Mouse (Mus musculus): ENCODE results near the gene Fancm. TPM values are rescaled to one million over a fixed set of nuclear protein-coding genes. Genes with fewer than 3 reads are reported as not detected.

Gene Fancm
- 15.0 to 26.7 TPM (median 20.5 TPM) in 4 replicates for total RNA-seq (2023; ENCODE audit: inconsistent age)

DNA sequence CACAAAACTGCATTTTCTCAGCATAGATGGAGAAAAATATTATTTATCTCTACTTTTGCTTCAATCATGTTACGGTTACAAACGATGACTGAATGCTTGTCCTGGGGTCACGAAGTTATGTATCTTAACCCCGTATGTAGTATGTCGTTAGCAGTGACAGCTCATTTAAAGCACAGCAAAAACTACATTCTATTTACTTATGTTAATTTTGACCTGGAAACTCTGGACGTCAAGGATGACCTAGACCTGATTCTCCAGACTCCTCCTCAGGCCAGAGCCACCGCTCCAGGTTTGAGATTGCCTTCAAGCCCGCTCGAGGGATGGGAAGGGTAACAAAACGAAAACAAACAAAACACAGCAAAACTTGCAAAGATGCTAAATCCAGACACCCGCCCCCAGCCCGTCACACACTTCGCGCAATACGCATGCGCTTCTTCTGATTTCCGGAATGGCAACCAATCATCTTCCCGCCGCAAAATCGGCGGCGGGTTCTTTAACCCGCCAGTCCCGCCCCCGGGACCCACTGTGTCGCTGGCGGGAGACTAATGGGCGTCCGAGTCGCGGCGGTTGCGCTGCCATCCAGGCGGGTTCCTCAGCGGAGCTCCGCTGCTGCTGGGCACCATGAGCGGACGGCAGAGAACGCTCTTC lies at the start of gene Fancm:
Fancm (plus strand) TSS at position 519 of the 648 bp plus-strand sequence.

DNA sequence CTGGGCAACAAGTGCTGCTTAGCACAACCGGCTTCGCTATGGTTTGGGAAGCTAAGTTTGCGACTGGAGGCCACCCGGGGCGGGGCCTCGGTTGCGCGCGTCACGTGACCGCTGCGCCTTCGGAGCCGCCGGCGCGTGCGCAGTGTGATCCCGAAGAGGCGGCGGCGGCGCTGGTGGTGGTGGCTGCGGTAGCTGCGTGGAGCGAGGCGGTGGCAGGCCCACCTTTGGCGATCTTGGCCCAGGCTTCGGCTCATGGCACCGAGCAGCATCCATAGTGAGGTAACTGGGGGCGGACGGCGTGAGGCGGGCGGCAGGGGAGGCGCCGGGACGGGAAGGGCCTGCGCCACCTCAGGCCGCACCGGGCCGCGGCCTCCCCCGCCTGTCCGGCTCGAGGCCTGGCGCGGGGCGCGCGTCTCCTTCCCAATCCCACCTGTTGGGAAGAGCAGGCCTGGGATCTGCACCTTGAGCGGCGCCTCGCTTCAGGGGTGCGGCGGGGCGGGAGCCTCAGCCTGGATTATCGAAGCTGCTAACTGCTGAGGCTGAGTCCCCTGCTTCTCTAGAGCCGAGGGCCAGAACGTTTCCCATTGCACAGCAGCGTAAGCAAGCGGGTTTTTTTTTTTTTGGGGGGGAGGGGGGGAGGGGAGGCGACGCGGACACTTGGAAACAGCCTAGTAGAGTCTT lies 39.1 kb upstream of the Fancm start, which contains the start of gene Prpf39:
Prpf39 (plus strand) TSS at position 144 of the 681 bp plus-strand sequence.

DNA sequence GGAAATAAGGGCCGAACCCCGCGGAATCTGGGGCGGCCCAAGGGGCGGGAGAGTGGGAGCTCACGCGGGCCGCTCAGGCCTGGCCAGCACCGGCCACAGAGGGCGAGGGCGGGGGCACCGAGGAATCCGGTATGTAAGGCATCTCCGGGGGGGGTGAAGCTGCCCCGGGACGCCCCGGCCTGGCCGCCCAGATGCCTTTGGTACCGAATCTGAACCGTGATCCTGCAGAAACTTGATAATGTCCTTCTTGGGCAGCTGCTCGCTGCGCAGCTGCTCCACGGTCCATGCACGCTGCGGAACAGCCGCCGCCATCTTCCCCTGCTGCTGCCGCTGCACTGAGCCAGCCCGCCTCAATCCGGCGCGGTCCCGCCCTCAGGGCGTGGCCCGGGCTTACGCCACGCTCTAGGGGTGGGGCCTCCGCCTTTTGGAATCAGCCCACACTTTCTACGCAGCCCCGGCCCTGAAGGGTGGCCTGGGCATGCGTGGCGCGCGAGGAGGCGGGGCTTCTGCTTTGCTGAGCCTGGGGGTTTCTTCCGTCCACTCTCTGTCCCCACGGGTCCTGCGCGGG lies 1.7 kb upstream of the Fancm start, which contains the start of gene Fkbp3:
Fkbp3 (minus strand) TSS at position 397 of the 568 bp plus-strand sequence.

DNA sequence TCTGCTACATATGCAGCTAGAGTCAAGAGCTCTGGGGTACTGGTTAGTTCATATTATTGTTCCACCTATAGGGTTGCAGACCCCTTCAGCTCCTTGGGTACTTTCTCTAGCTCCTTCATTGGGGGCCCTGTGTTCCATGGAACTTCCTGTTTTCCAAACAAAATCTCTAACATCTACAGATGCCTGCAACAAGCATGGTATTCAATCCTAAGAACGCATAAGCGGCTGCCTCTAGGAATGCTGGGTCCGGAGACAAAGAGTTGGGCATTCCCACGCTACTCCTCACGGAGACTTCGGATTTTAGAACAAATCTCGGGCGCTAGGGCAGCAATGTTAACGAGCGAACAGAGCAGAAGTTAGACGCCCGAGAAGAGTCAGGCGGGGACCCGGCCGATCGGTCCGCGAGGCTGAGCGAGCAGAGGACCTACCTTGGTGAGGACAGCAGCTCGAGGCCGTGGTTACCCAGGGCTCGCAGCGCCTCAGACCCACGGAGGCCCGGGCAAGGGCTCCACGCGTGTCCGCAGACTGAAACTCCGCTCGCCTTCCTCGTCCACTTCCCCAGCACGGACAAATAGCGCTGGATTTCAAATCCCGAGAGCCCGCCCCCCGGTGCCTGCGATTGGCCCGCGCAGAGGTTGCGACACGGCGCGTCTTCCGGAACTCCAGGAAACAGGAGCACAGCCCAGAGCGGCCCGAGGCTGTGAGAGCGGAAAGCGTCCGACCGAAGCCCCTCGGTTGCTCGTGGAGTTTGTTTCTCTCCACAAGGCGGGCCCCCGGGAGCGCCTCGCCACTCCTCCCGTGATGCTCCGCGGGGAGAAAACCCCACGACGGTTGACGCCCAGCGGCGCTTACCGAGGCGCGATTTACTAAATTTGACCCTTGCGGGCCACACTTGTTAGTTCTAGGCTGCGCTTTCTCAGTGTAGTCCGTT lies 96.9 kb downstream of the Fancm start, which contains the start of gene Mis18bp1:
Mis18bp1 (minus strand) TSS at position 584 of the 931 bp plus-strand sequence.

Other genes starting within 250 kb of the Fancm start
- 5.0 to 7.6 TPM (median 5.9 TPM) in 4 replicates for gene Gm527, start 157.7 kb upstream of the Fancm start, total RNA-seq (2023; ENCODE audit: inconsistent age)
- gene Klhl28, start 110.1 kb upstream of the Fancm start, total RNA-seq (2023; ENCODE audit: inconsistent age), result 20.9 to 23.7 TPM (median 22.1 TPM) in 4 replicates
- gene Togaram1, start 109.8 kb upstream of the Fancm start, total RNA-seq (2023; ENCODE audit: inconsistent age), result 61.6 to 77.1 TPM (median 65.4 TPM) in 4 replicates
- gene Prpf39, start 39.3 kb upstream of the Fancm start, total RNA-seq (2023; ENCODE audit: inconsistent age), result 134 to 151 TPM (median 141 TPM) in 4 replicates
- 77.9 to 87.5 TPM (median 81.0 TPM) in 4 replicates for gene Fkbp3, start 1.6 kb upstream of the Fancm start, total RNA-seq (2023; ENCODE audit: inconsistent age)
- gene Mis18bp1, start 97.0 kb downstream of the Fancm start, total RNA-seq (2023; ENCODE audit: inconsistent age), result 1.4 to 3.3 TPM (median 1.9 TPM) in 4 replicates
- gene Wdr20rt, start 149.9 kb downstream of the Fancm start, total RNA-seq (2023; ENCODE audit: inconsistent age), result not detected in 4 replicates